Mouse (Mus musculus) megakaryocyte, embryonic 14.5 days (primary cell): ENCODE data around the gene Bcl2.

Source experiments
- FLI1 ChIP-seq: IDR thresholded peaks from 2 replicates; pipeline ENCODE4 v1.6.1; 2012; ENCODE audit warnings: low read length, inconsistent platforms, mixed read lengths
- GATA1 ChIP-seq: IDR thresholded peaks from 3 replicates; pipeline ENCODE4 v1.6.1; 2012; ENCODE audit warnings: mixed read lengths, low read length, inconsistent platforms, borderline replicate concordance

DNA sequence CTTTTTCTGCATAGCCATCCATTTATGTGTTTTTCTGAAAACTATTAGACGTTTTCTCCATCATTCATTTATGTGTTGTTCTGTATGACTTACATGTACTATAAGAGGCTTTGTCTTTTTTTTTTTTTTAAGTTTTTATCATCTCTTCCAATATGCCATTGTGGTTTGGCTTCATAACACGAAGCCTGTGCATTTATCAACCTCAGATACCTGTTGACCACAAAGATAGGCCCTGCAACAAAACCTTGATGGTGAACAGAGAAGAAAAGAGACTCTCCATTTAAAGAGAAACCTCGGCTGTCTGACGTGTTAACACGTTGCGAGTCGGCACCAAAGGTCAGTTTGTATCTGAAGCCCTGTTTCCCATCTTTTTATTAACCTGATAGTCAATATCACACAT lies 3.9 kb downstream of the Bcl2 start:
- TF ChIP-seq GATA1 (no peak), FLI1 (no peak)
